Mouse (Mus musculus) intestine, embryonic 14.5 days (tissue): ENCODE data around the gene Fgfr2. TPM values are rescaled to one million over a fixed set of nuclear protein-coding genes. Genes with fewer than 3 reads are reported as not detected.

Source experiments
- ATAC-seq: fragments of 200-750 bp; cut with Nextera tagmentation; replicated peaks from 2 replicates; pipeline ENCODE4 v1.8.0; 2017; ENCODE audit warnings: low read depth, moderate number of reproducible peaks, moderate TSS enrichment, moderate library complexity; ENCODE audit not compliant: low FRiP score, low TSS enrichment
- DNase-seq: peaks from one replicate; pipeline ENCODE4 v3.0.0-alpha.2; 2018; ENCODE audit warnings: low spot score
- H3K27ac ChIP-seq: fragments of 300-500 bp; sonication (generic); 2 replicates; pipeline ENCODE4 v1.5.1; 2014; ENCODE audit warnings: low read depth, mild to moderate bottlenecking, control low read depth
- H3K27me3 ChIP-seq: fragments of 300-500 bp; sonication (generic); replicated peaks from 2 replicates; pipeline ENCODE4 v1.6.1; 2014; ENCODE audit warnings: low read length, control low read depth; ENCODE audit not compliant: control insufficient read depth, insufficient read depth
- H3K36me3 ChIP-seq: fragments of 300-500 bp; sonication (generic); 2 replicates; pipeline ENCODE4 v1.6.1; 2014; ENCODE audit warnings: low read length, control low read depth; ENCODE audit not compliant: control insufficient read depth, insufficient read depth
- H3K4me1 ChIP-seq: fragments of 300-500 bp; sonication (generic); replicated peaks from 2 replicates; pipeline ENCODE4 v1.6.1; 2014; ENCODE audit warnings: low read length, control low read depth, mixed read lengths; ENCODE audit not compliant: control insufficient read depth, insufficient read depth
- H3K4me2 ChIP-seq: fragments of 300-500 bp; sonication (generic); 2 replicates; pipeline ENCODE4 v1.6.1; 2014; ENCODE audit warnings: low read length
- H3K4me3 ChIP-seq: fragments of 300-500 bp; sonication (generic); 2 replicates; pipeline ENCODE4 v1.5.1; 2014; ENCODE audit warnings: low read depth, low read length, control low read depth, mixed read lengths
- H3K9ac ChIP-seq: fragments of 300-500 bp; sonication (generic); 2 replicates; pipeline ENCODE4 v1.6.1; 2014; ENCODE audit warnings: mild to moderate bottlenecking, low read length
- H3K9me3 ChIP-seq: fragments of 300-500 bp; sonication (generic); 2 replicates; pipeline ENCODE4 v1.6.1; 2016; ENCODE audit warnings: low read length, control low read depth; ENCODE audit not compliant: control insufficient read depth
- WGBS: fragments of 180-500 bp; shearing (Covaris S2); extraction: QIAGEN DNeasy Blood & Tissue Kit; methylation state at CpG from one replicate; pipeline ENCODE4 v1.1.7; 2014; 5-methylcytosine and 5-hydroxymethylcytosine counted together
- polyA plus RNA-seq: library from polyadenylated mRNA; unstranded; fragments of >200 nt; fragmentation: Nextera tagmentation; extraction: Ambion mirVana; gene quantifications from 2 replicates; pipeline ENCODE4 v1.2.1, GENCODE M21; 2014

Fgfr2 gene
- polyA plus RNA-seq, 1 experiment from 2014 or later, result 105 TPM

DNA sequence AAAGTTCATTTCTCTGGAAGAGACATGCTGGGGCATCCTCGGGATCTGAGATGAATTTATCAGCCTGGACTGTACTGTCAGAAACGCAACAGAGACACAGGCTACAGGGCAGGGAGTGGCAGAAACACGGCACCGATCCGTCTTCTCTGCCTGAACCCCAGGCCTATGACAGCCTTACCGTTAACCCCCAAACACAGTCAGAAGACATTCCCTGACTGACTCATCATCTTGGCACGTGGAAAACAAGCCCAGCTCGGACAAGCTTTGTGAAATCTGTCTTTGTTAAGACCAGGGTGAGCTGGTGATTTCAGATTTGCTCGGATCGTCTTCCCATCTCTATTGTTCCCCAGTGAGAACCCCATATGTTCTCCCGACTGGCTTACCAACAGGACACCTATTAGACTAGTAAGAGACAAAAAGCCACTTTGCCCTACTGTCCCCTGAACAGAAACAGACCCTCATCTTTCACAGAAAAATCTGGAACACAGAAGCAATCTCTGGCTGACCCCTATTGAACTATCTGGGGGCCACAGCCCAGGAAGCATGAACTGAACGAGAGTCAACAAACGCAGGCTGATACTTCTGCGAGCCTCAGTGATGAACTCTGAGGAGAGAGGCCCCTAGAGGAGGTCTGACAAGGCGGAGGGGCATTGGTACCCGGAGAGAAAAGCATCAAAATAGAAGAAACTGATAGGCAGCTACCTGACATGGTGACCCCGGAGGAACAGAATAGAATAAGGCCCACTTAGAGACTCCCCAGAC is 750.2 kb downstream of the Fgfr2 start:
- Histone ChIP-seq H3K4me3 (no peak overlapping the region), H3K27me3 (no peaks in the 10 kb centered on the region), H3K4me1 (peaks cover 14% of the 10 kb centered on the region), H3K36me3 (no peaks in the 10 kb centered on the region), H3K27ac (peak overlapping the region; percentile 35; the same call in 1 of the 2 replicates), H3K9ac (no peak overlapping the region), H3K4me2 (no peak overlapping the region), H3K9me3 (no peaks in the 10 kb centered on the region)
- WGBS, result 39% methylated on average over 17 of the region's 17 CpGs
- no peak for DNase-seq
- ATAC-seq, result no peak

DNA sequence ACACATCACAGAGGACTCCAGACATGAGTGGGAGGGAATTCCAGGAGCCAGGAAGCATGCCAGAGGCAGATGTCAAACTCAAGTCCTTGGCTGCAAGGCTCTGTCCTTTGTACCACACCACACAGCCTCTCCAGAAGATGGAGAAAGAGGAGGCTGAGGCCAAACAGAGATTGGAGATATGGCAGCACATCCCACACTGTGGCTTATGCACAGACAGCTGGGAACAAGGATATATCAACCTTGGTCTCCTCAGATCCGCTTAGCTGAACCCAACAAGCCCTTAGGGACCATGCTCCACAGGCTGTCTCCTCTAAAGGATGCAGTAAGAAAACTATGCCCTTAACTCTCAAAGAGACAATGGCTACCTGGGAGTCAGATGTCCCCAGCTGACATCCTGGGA is 751.3 kb downstream of the Fgfr2 start:
- H3K27me3 ChIP-seq, result no peaks in the 10 kb centered on the region
- no peak overlapping the region for H3K4me3 ChIP-seq
- ATAC-seq, result no peak
- 88% methylated on average over 1 of the region's 1 CpGs for WGBS
- H3K36me3 ChIP-seq, result no peaks in the 10 kb centered on the region
- H3K4me1 ChIP-seq, result peaks cover 14% of the 10 kb centered on the region
- no peak for DNase-seq
- H3K4me2 ChIP-seq, result no peak overlapping the region
- no peak overlapping the region for H3K9ac ChIP-seq
- no peaks in the 10 kb centered on the region for H3K9me3 ChIP-seq
- no peak overlapping the region for H3K27ac ChIP-seq

DNA sequence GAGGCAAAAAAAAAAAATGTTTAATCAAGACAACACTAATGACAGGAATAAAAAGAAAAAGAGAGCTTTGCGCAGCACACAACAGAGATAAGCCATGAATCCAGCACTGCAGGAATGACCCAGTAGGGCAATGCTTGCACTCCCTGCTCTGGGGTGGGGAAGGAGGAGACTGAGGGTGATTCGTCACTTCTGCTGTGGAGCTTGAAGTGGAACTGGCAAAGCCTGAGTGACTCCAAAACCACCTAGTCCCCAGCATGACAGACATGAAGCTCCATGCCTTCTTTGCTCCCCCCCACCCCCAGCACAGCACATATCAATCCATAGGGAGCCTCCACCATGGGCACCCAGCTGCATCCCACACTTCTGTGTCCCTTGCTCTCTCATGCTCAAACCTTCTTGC is 753.4 kb downstream of the Fgfr2 start:
- H3K9ac ChIP-seq, result no peak overlapping the region
- H3K27ac ChIP-seq, result no peak overlapping the region
- WGBS, result 79% methylated on average over 2 of the region's 2 CpGs
- DNase-seq (no peak), ATAC-seq (no peak)
- no peaks in the 10 kb centered on the region for H3K36me3 ChIP-seq
- H3K4me2 ChIP-seq, result no peak overlapping the region
- H3K4me3 ChIP-seq, result no peak overlapping the region
- H3K27me3 ChIP-seq, result no peaks in the 10 kb centered on the region
- no peaks in the 10 kb centered on the region for H3K9me3 ChIP-seq
- H3K4me1 ChIP-seq, result peaks cover 14% of the 10 kb centered on the region

DNA sequence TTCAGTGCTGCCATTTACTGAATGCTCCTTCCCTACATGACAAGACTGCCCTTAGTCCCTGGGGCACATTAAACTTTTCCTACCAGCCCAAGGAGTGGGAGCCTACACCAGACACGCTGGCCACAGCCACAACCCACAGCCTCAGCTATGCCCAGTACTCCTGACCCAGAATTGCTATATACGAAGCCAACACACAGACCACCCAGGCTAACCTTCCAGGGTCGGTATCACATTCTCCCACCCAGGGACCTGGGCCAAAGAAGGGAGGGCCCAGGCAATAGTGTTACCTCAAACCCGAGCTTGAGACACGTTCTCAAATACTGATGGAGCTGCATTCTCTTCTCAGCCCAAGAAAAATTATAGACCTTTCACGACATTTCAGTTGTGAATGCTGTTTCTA is 754.3 kb downstream of the Fgfr2 start:
- WGBS, result 56% methylated on average over 6 of the region's 6 CpGs
- no peaks in the 10 kb centered on the region for H3K36me3 ChIP-seq
- peaks cover 13% of the 10 kb centered on the region for H3K4me1 ChIP-seq
- H3K27me3 ChIP-seq, result no peaks in the 10 kb centered on the region
- H3K4me3 ChIP-seq, result no peak overlapping the region
- ATAC-seq, result no peak
- H3K27ac ChIP-seq, result no peak overlapping the region
- no peak for DNase-seq
- H3K9ac ChIP-seq, result no peak overlapping the region
- H3K4me2 ChIP-seq, result no peak overlapping the region
- no peaks in the 10 kb centered on the region for H3K9me3 ChIP-seq

DNA sequence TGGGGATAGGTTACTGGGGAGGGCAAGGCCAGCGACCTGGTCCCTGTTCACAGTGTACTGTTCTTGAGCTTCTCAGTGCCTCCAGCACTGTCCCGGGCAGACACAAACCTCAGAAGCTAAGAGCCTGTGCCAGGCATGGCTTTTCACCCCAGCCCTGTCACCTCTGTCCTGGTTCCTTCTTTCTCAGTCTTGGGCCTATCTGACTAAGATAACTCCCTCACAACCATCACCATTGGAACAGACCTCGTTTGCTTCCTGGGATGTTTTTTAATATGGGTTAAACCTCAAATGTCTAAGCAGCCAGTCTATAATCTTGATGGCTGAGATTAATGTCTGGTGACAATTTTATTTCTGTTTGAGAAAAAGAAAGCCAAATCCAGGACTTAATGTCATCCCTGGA is 755.8 kb downstream of the Fgfr2 start:
- 80% methylated on average over 3 of the region's 3 CpGs for WGBS

DNA sequence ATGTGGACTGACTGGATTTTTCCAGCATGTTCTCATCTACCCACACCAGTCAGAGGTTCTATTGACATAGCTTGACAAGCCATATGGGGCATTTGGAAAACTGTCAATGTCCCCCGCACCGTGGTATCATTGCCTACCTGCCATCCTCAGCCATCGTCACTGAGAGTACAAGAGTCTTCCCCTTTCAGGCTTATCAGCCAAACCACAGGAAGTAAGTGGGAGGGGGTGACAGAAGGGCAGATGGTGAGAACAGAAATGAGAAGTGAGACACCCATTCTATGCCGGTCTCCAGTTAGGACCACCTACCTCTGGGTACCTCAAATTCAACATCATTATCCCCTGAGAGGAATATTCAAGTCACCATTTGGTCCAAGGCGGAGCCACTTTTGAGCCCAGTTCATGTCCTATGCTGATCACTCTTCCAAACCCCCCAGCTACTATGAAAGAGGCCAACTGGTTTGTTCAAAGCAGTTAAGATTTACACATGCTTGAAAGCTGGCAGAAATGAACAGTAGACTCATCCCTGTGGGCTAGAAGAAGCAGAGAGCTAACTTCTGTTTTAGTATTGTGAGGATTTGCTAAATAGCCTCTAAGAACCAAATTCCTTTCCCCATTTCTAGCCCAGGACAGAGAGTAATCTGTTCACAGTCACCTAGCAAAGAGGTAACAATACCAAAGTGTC is 757.3 kb downstream of the Fgfr2 start:
- WGBS, result 83% methylated on average over 5 of the region's 5 CpGs
- Histone ChIP-seq H3K4me1 (no peaks in the 10 kb centered on the region), H3K4me2 (no peak overlapping the region), H3K36me3 (no peaks in the 10 kb centered on the region), H3K4me3 (no peak overlapping the region), H3K27me3 (no peaks in the 10 kb centered on the region), H3K27ac (no peak overlapping the region), H3K9ac (no peak overlapping the region), H3K9me3 (no peaks in the 10 kb centered on the region)
- no peak for ATAC-seq
- DNase-seq, result no peak

More for the DNA sequence above, 755.8 kb downstream of the Fgfr2 start:
- Histone ChIP-seq H3K9me3 (no peaks in the 10 kb centered on the region), H3K9ac (no peak overlapping the region), H3K4me3 (no peak overlapping the region), H3K4me1 (no peaks in the 10 kb centered on the region), H3K4me2 (no peak overlapping the region), H3K36me3 (no peaks in the 10 kb centered on the region), H3K27me3 (no peaks in the 10 kb centered on the region), H3K27ac (no peak overlapping the region)
- DNase-seq (no peak), ATAC-seq (no peak)

DNA sequence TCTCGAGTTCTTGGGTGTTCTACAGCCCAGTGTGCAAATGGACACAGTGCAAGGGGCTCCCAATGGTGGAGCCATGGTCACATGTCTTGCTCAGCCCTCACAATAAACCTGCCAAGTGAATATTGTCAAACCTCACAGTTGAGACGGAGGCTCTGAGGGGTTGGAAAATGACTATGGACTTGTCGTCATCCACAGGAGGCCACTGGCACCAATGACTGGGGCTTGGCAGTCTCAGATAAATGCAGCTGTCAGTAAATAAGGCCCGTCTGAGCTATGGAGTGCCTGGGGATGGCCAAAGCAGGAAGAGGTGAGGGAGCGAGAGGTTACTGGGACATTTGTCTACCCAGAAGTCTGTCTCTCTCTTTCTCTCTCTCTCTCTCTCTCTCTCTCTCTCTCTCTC is 758.0 kb downstream of the Fgfr2 start:
- Histone ChIP-seq H3K9ac (no peak overlapping the region), H3K4me2 (no peak overlapping the region), H3K9me3 (no peaks in the 10 kb centered on the region), H3K4me3 (no peak overlapping the region), H3K36me3 (no peaks in the 10 kb centered on the region), H3K27me3 (no peaks in the 10 kb centered on the region), H3K27ac (no peak overlapping the region), H3K4me1 (no peaks in the 10 kb centered on the region)
- ATAC-seq (no peak), DNase-seq (no peak)
- WGBS, result 85% methylated on average over 5 of the region's 5 CpGs

DNA sequence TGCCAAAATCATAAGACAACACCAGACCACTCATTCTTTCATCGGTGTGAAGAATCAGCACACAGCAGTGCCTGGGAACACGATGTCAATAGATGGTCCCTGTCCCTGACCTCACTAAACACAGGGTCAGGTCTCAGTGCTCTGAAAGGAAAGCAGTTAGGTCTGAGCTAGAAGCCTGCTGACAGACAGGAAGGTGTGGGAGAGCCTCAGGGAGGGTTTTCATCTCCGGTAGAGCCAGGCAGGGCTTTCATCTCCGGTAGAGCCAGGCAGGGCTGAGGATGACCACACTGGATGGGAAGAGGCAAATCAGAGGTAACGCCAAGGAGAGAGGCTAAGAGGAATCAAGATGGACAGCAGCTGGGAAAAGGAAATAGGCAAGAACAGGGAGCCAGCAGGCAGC is 758.6 kb downstream of the Fgfr2 start:
- ATAC-seq (no peak), DNase-seq (no peak)
- WGBS, result 59% methylated on average over 5 of the region's 5 CpGs
- Histone ChIP-seq H3K4me1 (no peaks in the 10 kb centered on the region), H3K27me3 (no peaks in the 10 kb centered on the region), H3K9ac (no peak overlapping the region), H3K4me2 (no peak overlapping the region), H3K9me3 (no peaks in the 10 kb centered on the region), H3K27ac (no peak overlapping the region), H3K36me3 (no peaks in the 10 kb centered on the region), H3K4me3 (no peak overlapping the region)

DNA sequence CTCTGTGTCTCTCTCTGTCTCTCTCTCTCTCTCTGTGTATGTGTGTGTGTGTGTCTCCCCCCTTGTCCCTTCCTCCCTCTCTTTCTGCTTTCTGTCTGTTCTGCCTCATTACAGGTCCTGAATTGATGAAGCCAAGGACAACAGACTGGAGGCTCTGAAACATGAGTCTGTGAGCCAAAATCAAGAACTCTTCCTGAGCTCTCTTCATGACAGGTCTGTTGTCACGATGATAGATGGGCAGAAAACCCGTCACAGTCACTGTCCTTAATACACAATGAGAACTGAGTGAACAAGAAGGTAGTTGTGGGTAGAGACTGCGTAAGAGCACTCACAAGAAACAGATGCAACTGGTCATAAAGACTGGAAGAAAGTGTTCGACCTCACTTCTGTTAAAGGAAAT is 762.8 kb downstream of the Fgfr2 start:
- no peak for DNase-seq
- no peak overlapping the region for H3K27ac ChIP-seq
- no peak for ATAC-seq
- H3K36me3 ChIP-seq, result no peaks in the 10 kb centered on the region
- H3K4me3 ChIP-seq, result no peak overlapping the region
- WGBS, result 77% methylated on average over 4 of the region's 4 CpGs
- H3K27me3 ChIP-seq, result no peaks in the 10 kb centered on the region
- H3K4me2 ChIP-seq, result no peak overlapping the region
- no peak overlapping the region for H3K9ac ChIP-seq
- no peaks in the 10 kb centered on the region for H3K4me1 ChIP-seq
- H3K9me3 ChIP-seq, result no peaks in the 10 kb centered on the region
